Mouse (Mus musculus) right cerebral cortex, postnatal 25 days (tissue): Measurements from ENCODE around the gene Gfod2.
A peak's percentile ranks its signal among the peaks of the same experiment; 100 is the strongest.

Experiments used
- DNase-seq: peaks from one replicate; pipeline ENCODE4 v3.0.0; 2022

The Gfod2 gene

DNA sequence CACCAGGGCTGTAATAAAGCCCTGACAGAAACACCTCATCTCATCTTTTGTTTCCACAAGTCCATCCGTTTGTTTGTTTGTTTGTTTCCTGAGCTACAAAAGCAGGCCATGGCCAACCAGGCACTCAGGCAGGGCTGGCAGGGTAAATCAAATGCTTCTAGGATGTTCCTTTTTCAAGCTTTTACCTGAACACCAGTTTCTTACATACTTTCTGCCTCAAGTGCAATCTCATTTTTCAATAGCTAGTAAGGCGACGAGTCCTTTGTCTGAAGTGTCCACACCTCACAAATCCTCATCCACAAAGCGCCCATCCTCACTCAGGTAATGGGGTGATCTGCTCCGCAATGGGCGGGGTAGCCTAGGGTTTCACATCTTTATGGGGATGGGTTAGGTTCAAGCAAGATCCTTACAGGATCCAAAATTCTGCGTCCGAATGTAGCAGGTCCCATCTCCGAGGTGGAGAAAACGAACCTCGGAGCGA lies 628 bp downstream of the Gfod2 start:
- DNase-seq: no peak

DNA sequence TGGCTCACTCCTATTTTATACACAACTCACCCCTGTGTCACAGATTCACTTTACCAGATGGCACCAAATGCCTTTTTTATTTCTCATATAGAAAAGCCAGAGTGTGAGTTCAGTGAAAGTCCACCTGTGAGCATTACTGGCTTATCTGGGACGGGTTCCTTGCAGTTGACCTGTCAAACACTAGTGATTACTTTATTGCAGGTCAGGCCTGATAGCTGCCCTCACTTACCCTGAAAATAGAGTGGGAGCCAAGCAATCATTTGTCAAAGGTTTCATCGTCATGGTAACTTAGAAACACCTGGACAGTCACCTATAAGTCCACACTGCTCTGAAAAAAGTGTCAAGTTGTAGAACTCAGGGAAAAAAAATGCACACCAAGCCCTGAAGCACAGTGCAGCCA lies 3.8 kb downstream of the Gfod2 start:
- DNase-seq: no peak

DNA sequence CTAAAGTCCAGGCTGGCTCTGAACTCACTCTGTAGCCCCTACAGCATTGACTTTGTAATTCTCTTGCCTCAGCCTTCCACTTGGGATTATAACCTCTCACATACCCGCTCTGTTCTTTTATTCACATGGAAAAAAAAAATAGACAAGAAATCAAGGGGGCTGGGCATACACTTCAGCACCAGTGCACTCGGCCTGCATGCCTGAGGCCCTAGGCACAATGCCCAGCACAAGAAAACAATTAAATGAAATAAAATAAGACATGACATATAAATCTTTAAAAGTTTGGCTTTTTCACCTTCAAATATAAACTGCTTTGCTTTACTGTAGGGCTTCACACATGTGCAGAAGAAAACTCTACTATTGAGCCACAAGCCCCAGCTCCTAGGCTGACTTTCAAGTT lies 4.5 kb downstream of the Gfod2 start:
- DNase-seq: no peak

DNA sequence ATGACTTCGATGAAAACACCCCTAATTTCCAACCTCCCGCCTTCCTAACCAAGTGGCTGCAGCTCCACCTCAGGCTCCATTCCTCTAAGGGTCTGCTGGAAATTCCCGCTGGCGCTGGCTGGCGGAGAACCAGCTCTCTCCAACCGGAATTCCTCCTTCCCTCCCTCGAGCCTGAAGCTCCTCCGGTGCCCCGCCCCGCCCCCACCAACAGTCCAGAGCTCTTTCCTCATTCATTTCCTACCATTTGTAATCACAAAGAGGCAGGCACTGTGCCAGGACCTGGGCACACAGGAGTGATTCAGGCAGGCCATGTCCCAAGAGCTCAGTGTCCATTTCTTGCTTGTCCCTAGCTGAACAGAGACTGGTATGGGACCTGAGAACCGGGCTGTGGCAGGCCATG lies 7.9 kb downstream of the Gfod2 start:
- DNase-seq: no peak

DNA sequence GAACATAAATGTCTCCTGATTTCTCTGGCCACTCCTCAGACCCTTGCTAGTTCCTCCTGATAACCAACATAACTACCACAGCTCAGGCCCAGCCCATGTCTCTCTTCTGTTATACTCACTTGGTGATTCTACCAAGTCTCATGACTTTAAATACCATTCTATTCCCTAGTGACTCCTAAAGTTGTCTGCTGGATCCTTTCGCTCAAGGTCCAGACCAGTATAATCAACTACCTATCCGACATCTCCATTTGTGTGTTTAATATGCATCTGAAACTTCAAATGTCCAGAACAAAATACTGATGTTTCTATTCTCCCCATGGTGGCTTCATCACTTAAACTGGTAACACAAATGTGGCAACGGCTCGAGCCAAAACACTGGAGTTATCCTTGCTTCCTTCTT lies 15.2 kb downstream of the Gfod2 start:
- DNase-seq: no peak

DNA sequence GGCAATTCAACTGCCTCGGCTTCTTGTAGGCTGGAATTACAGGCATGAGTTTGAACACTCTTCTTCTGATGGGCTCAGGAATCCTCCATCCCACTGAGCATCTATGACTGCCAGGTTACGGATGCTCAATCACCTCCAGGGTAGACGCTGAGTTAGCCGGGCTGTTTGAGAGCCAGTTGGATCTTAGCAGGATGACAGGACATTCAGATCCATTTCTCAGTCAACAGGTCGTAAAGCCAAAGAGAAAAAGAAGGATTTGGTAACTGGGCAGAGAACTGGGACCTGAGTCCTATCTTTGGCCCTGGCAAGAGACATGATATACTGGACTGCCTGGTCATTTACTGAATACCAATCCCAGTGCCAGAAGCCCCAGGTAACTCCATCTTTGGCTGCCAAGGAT lies 19.2 kb downstream of the Gfod2 start:
- DNase-seq: no peak

DNA sequence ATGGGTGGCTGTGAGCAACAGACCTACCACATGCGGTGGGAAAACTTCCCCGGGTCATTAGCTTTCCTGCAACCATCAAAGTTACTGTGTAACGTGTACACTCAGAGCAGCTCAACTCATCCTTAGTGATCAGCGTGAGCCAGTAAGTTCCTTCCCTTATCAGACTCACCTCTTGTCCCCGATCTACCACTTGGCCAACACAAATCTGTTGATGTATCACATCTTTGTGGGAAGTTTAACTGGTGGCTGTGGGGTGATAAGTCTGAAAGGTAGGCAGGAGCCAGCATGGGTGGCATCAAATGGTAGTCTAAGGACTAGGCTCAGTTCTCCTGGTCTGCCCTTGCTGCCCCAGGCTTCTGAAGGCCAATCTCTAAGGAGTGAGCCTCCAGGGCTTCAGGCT lies 26.3 kb downstream of the Gfod2 start:
- DNase-seq: no peak

DNA sequence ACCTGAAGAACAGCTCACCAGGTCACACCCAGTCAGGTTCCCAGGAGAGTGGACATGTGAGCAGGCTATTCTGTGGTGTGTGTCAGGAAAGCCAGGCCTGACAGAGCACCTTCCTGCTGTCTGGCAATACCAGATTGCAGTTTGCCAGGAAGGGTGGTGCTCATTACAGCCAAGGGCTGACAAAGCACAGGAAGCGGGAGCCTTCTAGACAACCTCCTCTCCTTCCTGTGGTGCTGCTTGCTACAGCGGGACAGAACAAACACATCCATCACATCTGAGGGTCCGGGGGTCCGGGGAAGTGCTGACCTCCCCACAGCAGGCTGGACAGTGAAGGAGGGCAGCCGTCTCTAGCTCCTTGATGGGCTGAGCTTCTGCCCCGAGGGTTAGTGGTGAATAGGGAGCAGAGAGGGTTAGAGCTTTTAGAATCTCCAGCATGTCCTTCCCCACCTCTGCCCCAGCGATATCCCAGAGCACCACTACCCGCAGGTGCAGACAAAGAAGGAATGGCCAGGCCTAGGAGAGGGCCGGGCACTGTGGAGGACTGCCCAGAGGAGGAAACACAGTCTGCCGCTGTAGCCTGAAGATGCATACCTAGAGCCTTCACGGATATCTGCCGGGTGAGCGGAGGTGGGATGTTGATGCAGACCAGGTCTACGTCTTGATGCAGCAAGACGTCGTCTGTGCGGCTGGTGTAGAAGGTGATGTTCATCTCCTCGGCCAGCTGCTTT lies 30.9 kb downstream of the Gfod2 start:
- DNase-seq: no peak

DNA sequence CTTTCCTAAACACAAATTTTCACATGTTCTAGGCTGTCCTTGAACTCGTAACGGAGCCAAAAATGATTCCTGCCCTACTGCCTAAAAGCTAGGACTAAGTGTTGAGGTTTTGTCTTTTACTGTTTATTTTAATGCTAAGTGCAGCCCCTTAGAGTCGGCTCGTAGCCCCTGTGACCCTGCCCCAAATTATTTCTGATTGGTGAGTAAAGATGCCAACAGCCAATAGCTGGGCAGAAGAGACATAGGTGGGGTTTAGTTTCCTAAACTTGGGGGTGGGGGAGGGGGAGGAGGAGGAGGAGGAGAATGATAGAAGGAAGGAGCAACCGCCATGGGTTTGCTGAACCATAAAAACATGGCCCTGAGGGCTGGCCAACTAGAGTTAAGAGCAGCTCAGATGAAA lies 32.7 kb downstream of the Gfod2 start:
- no peak for DNase-seq

DNA sequence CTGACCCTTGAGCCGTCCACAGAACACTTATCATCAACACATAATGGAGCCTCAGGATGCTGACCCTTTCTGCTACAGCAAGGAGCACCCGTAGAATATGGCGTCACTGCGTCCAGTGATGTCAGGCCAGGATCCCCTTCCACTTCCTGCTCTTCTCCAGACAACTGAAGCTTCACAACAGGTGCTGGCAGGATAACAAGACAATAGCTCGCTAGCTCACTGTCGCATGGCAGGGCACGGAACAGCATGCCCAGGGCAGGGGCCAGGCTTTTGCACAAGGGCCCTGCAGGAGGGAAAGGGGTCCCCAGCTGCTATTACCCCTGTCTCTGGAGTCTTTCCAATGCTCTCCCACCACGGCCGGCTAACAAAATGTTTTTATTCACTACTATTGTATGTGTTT lies 35.6 kb downstream of the Gfod2 start:
- DNase-seq: no peak

DNA sequence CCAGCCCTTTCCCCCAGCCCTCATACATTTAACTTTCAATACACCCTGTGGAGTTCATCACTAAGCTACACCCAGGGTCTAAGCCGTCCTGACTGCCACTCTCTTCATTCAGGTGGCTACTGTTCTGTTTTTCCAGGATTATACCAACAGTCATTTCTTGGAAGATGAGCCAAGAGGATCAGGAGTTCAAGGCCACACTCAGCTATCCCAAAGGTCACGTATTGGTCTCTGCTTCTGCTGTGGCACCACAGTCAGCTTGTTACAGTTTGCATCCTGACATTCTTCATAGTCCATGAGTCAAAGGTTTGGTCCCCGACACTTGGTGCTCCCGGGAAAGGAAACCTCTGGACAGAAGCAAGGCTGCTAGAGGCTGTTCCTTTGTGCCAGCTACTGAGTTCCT lies 38.8 kb downstream of the Gfod2 start:
- no peak for DNase-seq

DNA sequence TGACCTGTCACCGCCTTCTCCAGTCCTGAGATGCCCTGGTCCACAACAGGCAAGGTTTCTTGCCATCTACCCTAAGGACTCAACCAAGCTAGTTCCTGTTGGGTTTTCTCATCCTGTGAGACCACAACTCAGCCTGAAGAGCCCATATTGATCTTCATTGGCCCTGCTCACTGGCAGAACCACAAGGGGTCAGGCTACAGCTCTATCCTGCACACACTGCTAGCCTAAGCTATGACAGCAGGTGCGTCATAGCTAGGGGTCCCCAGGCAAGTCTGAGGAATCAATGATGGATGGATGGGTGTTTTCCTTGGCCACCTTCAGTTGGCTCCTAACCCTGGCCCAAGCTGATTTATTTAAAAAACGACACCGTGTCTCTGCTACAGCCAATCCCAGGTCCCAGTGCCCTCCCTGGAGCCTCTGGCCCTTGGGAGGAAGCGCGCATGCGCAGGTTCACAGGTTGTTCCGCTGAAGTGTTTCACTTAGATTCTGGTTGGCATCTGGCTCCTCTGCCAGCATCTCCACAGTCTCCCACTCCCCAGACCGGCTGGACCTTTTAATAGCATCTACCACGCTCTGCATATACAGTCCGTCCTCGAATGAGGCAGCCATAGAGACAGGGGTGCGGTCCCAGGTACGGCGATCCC lies 42.0 kb downstream of the Gfod2 start:
- no peak for DNase-seq

DNA sequence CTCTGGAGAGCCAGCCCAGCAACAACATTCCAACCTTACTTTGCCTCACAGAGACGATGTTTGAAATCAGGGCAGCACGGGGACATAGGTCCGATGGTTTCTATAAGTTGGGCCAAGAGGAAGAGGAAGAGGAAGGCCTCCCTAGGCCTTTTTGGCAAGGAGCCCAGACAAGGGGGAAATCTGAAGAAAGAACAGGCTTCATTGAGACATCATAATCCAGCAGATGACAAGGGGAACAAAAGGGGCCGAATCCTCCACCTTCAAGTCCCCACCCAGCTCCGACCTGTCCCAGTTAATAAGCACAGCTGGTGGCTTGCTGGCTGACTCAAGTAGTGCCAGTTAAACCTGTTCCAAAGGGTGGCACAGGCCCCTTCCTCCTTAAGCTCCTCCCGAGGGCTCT lies 43.4 kb downstream of the Gfod2 start:
- no peak for DNase-seq

DNA sequence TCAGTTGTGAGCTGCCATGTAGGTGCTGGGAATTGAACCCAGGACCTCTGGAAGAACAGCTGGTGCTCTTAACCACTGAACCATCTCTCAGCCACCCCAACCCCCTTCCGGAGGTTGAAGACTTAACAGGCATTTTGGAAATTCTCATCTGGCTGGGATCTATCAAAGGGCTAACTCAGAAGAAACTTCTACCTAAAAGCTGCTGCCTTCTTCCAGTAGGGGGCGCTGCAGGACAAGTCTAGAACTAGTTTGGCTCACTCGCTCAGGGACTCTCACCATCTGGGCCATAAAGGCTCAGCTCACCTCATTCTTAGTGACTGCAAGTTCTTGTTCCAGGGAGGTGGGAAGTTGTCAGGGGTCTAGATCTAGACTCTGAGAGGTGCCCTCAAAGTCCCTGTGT lies 44.3 kb downstream of the Gfod2 start:
- DNase-seq: peak; percentile 73

DNA sequence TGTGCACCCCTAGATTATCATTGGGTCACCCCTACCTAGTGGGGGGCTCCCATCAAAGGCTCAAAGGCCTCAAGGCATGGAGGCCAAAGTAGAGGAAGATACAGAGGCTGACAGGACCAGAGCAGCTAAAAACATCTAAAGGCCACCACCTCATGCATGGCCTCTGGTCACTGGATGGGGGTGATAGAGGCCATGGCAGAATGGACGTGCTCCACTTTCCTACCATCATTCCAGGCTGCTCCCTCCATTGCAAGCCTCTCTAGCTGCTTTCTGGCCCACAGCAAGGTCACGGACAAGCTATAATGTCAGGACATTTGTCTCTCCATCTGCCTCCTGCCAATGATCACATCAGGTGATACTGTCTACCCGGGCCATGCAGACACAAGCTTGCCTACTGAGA lies 46.2 kb downstream of the Gfod2 start:
- DNase-seq: no peak

DNA sequence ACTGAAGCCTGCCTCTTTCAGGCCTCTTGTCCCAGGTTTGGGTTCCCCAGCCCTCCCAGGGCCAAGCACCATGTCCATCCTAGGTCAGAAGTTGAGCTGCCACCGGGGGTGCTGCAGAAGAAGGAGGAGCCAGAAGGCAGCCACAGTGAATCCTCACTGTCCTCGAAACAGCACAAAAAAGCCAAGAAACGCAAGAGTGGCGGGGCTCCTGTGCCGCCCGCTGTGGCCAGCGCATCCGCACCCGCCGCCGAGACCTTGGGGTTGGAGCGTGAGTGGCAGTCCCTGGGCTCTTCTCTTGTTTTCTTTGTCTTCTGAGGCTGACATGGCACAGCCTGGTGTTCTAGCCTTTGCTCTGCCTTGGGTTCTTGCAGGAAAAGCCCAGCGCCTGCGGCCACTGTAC lies 49.1 kb downstream of the Gfod2 start:
- no peak for DNase-seq

DNA sequence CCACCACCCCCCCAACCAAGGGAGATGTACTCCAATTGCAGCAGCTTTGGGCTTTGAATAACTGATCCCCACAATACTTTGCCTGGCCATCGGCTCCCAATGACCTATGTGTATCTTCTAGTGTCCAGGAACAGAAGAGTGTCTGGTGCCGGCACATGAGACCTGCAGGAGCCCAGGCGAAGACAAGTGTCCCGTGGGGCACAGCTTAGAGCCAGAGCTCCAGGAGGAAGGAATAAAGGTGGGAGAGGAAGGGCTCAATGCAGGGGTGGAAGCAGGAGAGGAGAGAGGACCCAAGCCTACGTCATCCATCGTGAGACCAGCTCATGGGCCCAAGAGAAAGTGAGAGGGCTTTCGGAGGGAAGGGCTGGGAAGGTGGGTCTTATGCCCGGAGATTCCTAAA lies 49.8 kb downstream of the Gfod2 start:
- no peak for DNase-seq

DNA sequence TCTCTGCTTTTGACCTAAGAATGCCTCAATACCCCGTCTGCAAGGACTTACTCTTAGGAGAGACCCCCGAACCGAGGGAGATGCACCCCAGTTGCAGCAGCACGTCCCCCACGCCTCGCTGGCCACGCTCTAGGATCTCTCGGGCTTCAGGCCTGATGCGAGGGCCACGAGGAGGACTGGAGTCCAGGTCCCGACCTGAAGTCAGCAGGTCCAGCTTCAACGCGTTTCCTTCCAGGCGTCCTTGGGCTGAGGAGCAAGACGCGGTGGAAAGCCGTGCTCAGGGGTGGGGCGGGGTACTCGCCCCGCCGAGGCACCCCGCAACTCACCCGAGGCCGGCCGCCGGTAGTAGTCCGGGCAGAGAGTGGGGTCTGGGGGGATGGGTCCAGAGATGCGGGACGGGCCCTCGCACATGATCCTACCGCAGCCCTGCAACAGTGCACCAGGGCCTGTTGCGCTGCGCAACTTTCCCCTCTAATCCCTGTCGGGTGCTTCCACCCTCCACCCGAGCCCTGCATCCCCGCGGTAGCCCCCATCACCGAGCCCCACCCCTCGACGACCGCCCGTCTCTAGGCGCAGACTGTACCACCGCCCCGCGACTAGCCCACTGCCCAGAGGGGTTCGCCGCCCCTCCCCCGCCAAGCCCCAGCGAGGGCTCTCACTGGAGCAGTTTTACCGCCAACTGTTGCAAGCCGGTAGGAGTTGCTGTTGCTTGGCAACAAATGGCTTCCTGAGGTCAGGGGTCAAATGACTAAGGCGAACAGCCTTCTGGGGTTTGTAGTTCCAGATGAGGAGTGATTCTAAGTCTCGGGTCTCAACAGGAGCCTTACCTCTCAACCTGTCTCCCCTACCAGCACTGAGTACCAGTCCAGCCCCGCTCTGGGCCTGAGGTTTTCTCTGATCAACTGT lies 50.7 kb downstream of the Gfod2 start, which contains the start of the genes 4933405L10Rik and Enkd1:
4933405L10Rik (plus strand) TSS at position 158 of the 906 bp plus-strand sequence.
Enkd1 (minus strand) TSS at position 713 of the 906 bp plus-strand sequence.
- peak; percentile 84 for DNase-seq

DNA sequence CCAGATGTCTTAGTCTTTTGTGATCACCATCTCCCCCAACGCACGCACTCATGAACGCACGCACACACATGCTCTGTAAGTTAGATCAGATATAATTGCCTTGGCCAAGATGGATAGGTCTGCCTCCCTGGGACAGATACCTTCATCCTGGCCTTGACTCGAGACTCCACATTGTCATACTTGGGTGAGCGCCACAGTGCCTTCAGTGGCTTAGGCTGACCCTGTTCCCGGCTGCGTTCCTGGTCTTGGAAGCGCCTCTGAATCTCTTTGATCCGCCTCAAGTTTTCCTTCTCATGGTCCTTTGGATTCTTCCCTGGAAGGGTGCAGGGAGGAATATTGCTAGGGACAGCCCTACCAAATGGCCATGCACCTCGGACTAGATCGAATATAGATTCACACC lies 52.0 kb downstream of the Gfod2 start:
- no peak for DNase-seq

DNA sequence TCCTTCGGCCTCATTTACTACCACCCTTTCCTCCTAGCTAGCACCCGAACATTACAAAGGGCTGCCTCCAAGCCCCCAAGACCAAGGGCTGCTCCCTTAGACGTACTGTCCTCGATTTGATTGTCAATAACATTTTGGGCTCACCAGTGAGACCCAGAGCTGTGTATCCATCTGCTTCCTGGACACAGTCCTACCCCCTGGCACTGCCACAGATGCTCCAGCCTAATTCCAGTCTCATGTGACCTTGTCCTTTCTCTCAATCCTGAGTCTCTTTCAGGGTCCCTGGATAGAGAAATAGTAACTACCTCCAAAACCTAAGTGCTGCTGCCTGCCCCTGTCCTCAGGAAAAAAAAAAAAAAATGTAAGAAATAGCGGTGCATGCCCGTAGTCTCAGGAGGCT lies 53.5 kb downstream of the Gfod2 start:
- DNase-seq: no peak

DNA sequence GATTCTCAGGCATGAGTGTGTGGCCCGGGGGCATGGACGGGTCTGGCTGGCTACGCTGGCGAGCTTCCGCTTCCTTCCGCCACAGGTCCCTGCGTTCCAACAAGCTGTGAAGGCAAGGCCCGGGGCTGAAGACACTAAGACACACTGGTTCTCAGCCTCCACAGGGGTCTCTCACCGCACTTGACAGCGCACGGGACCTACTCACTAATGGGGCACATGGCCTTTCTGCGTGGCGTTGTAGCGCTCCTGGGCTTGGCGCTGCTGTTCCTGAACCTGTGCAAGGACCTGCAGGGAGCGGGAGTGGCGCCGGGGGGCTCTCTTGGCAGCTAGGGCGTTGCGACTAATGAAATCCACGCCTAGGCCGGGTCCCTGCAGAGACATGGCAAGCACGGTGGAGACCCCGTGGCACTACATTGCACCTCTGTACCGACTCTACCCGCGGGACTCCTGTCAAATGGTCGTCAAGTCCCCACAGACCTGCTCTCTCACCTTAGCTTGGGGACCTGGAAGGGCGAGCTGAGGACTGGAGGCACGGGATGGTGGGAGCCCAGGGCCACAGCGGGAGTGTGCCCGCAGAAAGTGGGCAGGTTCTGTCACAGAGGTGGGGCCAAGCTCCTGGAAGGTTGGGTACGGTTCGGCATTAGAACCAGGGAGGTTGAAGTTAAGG lies 54.2 kb downstream of the Gfod2 start:
- no peak for DNase-seq

DNA sequence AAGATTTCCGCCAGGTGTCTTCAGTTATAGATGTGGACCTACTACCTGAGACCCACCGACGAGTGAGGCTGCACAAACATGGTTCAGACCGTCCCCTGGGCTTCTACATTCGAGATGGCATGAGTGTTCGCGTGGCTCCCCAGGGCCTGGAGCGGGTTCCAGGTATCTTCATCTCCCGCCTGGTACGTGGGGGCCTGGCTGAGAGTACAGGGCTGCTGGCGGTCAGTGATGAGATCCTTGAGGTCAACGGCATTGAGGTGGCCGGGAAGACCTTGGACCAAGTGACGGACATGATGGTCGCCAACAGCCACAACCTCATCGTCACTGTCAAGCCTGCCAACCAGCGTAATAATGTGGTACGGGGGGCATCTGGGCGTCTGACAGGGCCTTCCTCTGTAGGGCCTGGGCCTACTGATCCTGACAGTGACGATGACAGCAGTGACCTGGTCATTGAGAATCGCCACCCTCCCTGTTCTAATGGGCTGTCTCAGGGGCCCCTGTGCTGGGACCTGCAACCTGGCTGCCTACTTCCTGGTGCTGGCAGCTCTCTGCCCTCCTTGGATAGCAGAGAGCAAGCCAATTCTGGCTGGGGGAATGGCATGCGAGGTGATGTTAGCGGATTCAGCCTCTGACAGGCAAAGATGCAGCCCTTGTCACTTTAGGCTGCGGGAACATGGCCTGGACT lies 55.6 kb downstream of the Gfod2 start:
- DNase-seq: no peak
